Mouse (Mus musculus): ENCODE results near the gene Sel1l3. TPM values are rescaled to one million over a fixed set of nuclear protein-coding genes. Genes with fewer than 3 reads are reported as not detected.

The Sel1l3 gene
- total and polyA plus RNA-seq, 3 experiments, result 0.01 TPM; not detected in 2

DNA sequence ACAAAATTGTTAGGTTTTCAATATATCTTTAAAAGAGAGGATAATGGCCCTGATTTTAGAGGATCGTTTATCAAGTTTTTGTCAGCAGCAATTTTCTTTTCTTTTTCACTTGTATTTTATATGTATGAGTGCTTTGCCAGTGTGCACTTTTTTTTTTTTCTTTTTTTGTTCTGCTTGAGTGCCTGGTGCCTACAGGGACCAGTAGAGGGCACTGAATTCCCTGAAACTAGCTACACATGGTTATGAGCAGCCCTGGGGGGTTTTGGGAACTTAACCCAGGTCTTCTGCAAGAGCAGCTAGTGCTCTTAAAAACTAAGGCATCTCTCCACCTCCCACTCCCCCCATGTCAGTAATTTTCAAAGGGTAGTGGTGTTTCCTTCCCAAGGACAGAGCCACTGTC is 105.1 kb downstream of the Sel1l3 start:
- no peak overlapping the region for H3K9ac ChIP-seq (ENCODE audit: control insufficient read depth, low read depth, low read length, poor library complexity, severe bottlenecking)
- H3K27ac ChIP-seq (ENCODE audit: control insufficient read depth, low read depth, low read length), result no peak overlapping the region
- H3K27me3 ChIP-seq (ENCODE audit: control insufficient read depth in 1 of 2, insufficient read depth in 2 of 2, low read length in 2 of 2), result no peaks in the 10 kb centered on the region
- DNase-seq (ENCODE audit: low read depth, low spot score), result no peak
- no peaks in the 10 kb centered on the region for H3K4me1 ChIP-seq (ENCODE audit: control insufficient read depth in 1 of 2, insufficient read depth in 2 of 2, low read length in 2 of 2)
- H3K36me3 ChIP-seq (ENCODE audit: control insufficient read depth in 1 of 2, insufficient read depth in 2 of 2, low read length in 2 of 2), result no peaks in the 10 kb centered on the region
- no peak overlapping the region for H3K4me3 ChIP-seq (ENCODE audit: control insufficient read depth in 1 of 2, insufficient read depth in 1 of 2, low read depth in 2 of 2, low read length in 2 of 2)
- H3K79me2 ChIP-seq (ENCODE audit: control insufficient read depth, insufficient read depth, low read length, poor library complexity), result no peaks in the 10 kb centered on the region
- no peaks in the 10 kb centered on the region for H3K9me3 ChIP-seq (replicated peaks; ENCODE audit: insufficient read depth, low read length)
- TF ChIP-seq UBTF (IDR thresholded peaks at IDR 0.05; ENCODE audit: borderline replicate concordance, insufficient read depth, low read depth, low read length), result no peak
- no peak for TF ChIP-seq GABPA (IDR thresholded peaks at IDR 0.05; ENCODE audit: low read depth, low read length)
- peak; percentile 32; the same call in 1 of the 2 replicates for TF ChIP-seq ZNF384 (IDR thresholded peaks at IDR 0.05; ENCODE audit: low read depth, low read length)

DNA sequence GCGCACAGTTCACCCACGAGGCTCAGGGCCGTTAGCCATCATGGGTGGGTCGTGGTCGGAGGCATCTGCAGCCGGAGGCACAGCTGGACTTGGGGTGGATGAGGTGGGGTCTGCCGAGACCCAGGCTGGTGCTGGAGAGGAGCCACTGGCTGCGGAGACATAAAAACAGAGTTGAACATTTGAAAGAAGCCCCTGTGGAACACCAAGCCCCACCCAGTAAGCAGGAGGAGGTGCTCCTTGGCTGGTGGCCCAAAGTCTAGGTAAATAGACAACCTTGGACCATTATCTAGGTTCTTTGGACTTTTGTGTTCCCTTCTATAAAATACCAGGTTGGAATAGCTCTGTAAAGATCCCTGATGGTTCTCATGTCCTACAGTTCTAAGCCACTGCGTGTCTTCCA is 105.7 kb downstream of the Sel1l3 start:
- H3K4me3 ChIP-seq (ENCODE audit: control insufficient read depth in 1 of 2, insufficient read depth in 1 of 2, low read depth in 2 of 2, low read length in 2 of 2), result no peak overlapping the region
- H3K4me1 ChIP-seq (ENCODE audit: control insufficient read depth in 1 of 2, insufficient read depth in 2 of 2, low read length in 2 of 2), result no peaks in the 10 kb centered on the region
- no peak overlapping the region for H3K27ac ChIP-seq (ENCODE audit: control insufficient read depth, low read depth, low read length)
- no peak for DNase-seq (ENCODE audit: low read depth, low spot score)
- no peaks in the 10 kb centered on the region for H3K36me3 ChIP-seq (ENCODE audit: control insufficient read depth in 1 of 2, insufficient read depth in 2 of 2, low read length in 2 of 2)
- H3K9me3 ChIP-seq (replicated peaks; ENCODE audit: insufficient read depth, low read length), result no peaks in the 10 kb centered on the region
- no peak overlapping the region for H3K9ac ChIP-seq (ENCODE audit: control insufficient read depth, low read depth, low read length, poor library complexity, severe bottlenecking)
- no peaks in the 10 kb centered on the region for H3K27me3 ChIP-seq (ENCODE audit: control insufficient read depth in 1 of 2, insufficient read depth in 2 of 2, low read length in 2 of 2)
- H3K79me2 ChIP-seq (ENCODE audit: control insufficient read depth, insufficient read depth, low read length, poor library complexity), result no peaks in the 10 kb centered on the region
- TF ChIP-seq MEF2A (IDR thresholded peaks at IDR 0.05; ENCODE audit: extremely low read depth, insufficient replicate concordance, low read depth, low read length, poor library complexity, severe bottlenecking) (no peak), USF2 (IDR thresholded peaks at IDR 0.05; ENCODE audit: borderline replicate concordance in 1 of 2, insufficient read depth in 1 of 2, low read depth in 1 of 2, low read length in 2 of 2) (no peak), KAT2A (conservative IDR thresholded peaks at IDR 0.05; ENCODE audit: low read depth, low read length) (no peak), ETS1 (IDR thresholded peaks at IDR 0.05; ENCODE audit: low read depth, low read length) (no peak), NELFE (IDR thresholded peaks at IDR 0.05; ENCODE audit: low read depth, low read length) (no peak), SIN3A (IDR thresholded peaks at IDR 0.05; ENCODE audit: low read length) (no peak), ZNF384 (IDR thresholded peaks at IDR 0.05; ENCODE audit: low read depth, low read length) (no peak), BHLHE40 (IDR thresholded peaks at IDR 0.05; ENCODE audit: borderline replicate concordance, low read depth, low read length) (no peak)

DNA sequence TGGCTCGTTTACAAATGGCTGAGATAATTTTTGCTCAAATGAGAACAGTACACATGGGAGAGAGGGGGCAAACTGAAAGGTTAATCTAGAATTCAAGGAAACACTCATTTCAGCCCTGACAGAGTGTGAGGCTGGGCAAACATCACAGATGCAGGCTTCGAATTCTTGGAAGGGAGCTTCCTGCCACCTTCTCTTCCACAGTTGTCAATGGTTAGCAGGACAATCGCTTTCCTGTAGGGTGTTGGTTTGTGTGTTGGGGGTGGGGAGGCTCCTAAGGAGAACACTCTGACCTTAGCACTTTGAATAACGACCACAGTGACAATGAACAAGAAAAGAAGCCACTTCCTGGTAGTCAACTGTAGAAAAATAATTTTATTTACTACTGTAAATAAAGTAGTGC is 107.0 kb downstream of the Sel1l3 start:
- H3K27ac ChIP-seq (ENCODE audit: control insufficient read depth, low read depth, low read length), result no peak overlapping the region
- no peaks in the 10 kb centered on the region for H3K27me3 ChIP-seq (ENCODE audit: control insufficient read depth in 1 of 2, insufficient read depth in 2 of 2, low read length in 2 of 2)
- H3K4me1 ChIP-seq (ENCODE audit: control insufficient read depth in 1 of 2, insufficient read depth in 2 of 2, low read length in 2 of 2), result no peaks in the 10 kb centered on the region
- H3K36me3 ChIP-seq (ENCODE audit: control insufficient read depth in 1 of 2, insufficient read depth in 2 of 2, low read length in 2 of 2), result no peaks in the 10 kb centered on the region
- no peak overlapping the region for H3K9ac ChIP-seq (ENCODE audit: control insufficient read depth, low read depth, low read length, poor library complexity, severe bottlenecking)
- DNase-seq (ENCODE audit: low read depth, low spot score), result no peak
- no peak overlapping the region for H3K4me3 ChIP-seq (ENCODE audit: control insufficient read depth in 1 of 2, insufficient read depth in 1 of 2, low read depth in 2 of 2, low read length in 2 of 2)
- TF ChIP-seq POLR2A (IDR thresholded peaks at IDR 0.05; ENCODE audit: control insufficient read depth in 1 of 2, insufficient read depth in 1 of 2, low read depth in 1 of 2, low read length in 2 of 2, poor library complexity in 1 of 2), result no peak
- no peak for TF ChIP-seq MAX (IDR thresholded peaks at IDR 0.05; ENCODE audit: low read length)
- TF ChIP-seq ZNF384 (IDR thresholded peaks at IDR 0.05; ENCODE audit: low read depth, low read length), result no peak
- TF ChIP-seq GATA1 (IDR thresholded peaks at IDR 0.05; ENCODE audit: low read depth, low read length), result no peak
- TF ChIP-seq TBP (IDR thresholded peaks at IDR 0.05; ENCODE audit: low read depth, low read length), result no peak
- no peak for TF ChIP-seq CTCF (IDR thresholded peaks at IDR 0.05 in 2 of 3, conservative IDR thresholded peaks at IDR 0.05 in 1 of 3; ENCODE audit: control insufficient read depth in 1 of 3, insufficient read depth in 1 of 3, low read depth in 2 of 3, low read length in 3 of 3, poor library complexity in 1 of 3, severe bottlenecking in 1 of 3)
- TF ChIP-seq MAFK (IDR thresholded peaks at IDR 0.05; ENCODE audit: borderline replicate concordance, low read depth, low read length), result no peak
- TF ChIP-seq POLR2AphosphoS2 (IDR thresholded peaks at IDR 0.05; ENCODE audit: low read length), result no peak
- no peak for TF ChIP-seq HCFC1 (IDR thresholded peaks at IDR 0.05; ENCODE audit: low read depth, low read length)
- TF ChIP-seq RAD21 (IDR thresholded peaks at IDR 0.05; ENCODE audit: low read depth, low read length), result no peak
- TF ChIP-seq TAL1 (IDR thresholded peaks at IDR 0.05; ENCODE audit: low read length), result no peak
- TF ChIP-seq ZC3H11A (IDR thresholded peaks at IDR 0.05; ENCODE audit: low read depth, low read length), result no peak
- no peak for TF ChIP-seq KAT2A (conservative IDR thresholded peaks at IDR 0.05; ENCODE audit: low read depth, low read length)
- H3K9me3 ChIP-seq (replicated peaks; ENCODE audit: insufficient read depth, low read length), result no peaks in the 10 kb centered on the region
- H3K79me2 ChIP-seq (ENCODE audit: control insufficient read depth, insufficient read depth, low read length, poor library complexity), result no peaks in the 10 kb centered on the region

All from MEL (cell line).